Mouse (Mus musculus) hindlimb bud, embryonic 11.5 days (tissue): ENCODE results near the gene Dock2.

Source experiments
- DNase-seq: peaks from one replicate; pipeline ENCODE4 v3.0.0-alpha.2; 2012; ENCODE audit warnings: low read depth, low spot score; ENCODE audit errors: extremely low spot score

Dock2 gene

DNA sequence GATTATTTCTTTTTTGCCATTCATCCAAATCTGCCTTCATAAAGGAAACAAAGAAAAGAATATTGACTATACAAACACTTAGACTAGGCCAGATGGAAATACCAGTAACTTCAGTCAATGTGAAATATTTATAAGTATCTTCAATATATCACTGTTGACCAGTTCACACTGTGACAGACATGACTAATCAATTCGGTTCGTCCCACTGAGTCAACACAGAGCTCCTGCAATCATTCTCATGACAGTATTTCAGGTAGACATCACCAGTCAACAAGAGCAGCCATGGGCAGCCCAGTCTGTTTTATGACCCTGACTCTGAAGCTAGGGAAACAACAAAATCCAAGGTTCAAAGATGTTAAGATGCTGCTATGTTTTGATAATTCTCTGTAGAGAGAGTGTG is 351.7 kb downstream of the Dock2 start:
- DNase-seq, result no peak

DNA sequence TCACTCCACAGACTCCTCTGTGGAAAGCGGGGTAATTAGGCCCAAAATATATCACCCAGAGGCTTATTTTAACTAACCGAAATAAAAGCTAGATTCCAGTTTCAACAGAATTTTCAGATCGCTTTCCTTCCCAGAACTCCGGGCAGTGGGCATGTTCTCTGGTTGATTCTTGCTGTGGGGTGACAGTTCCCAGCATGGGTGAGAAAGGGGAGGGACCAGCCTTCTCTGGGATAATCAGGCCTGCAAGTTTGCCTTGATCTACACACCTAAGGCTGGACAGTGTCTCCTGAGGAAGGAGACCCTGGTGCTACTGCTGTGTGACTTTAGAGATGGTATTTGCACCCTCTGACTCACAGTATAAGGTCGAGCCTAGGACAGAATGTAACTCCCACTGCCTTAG is 352.3 kb downstream of the Dock2 start:
- no peak for DNase-seq

DNA sequence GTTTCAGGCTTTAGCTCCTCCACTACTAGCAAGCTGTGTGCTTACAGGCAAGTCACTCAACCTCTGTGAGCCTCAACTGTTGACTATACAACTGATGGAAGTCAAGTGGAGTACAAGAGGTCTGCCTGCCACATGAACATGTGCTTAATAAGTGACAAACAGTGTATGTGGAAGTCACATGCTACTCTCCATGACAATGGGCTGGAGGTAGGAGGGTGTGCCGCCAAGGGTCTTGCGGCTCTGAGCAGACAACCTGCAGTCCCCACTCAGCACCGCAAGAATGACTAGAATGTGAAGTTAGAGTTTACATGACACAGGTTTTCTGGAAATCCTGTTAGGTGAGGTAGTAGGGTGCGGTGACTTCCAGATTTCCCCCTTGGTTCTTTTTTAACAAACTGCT is 352.8 kb downstream of the Dock2 start:
- DNase-seq, result no peak

DNA sequence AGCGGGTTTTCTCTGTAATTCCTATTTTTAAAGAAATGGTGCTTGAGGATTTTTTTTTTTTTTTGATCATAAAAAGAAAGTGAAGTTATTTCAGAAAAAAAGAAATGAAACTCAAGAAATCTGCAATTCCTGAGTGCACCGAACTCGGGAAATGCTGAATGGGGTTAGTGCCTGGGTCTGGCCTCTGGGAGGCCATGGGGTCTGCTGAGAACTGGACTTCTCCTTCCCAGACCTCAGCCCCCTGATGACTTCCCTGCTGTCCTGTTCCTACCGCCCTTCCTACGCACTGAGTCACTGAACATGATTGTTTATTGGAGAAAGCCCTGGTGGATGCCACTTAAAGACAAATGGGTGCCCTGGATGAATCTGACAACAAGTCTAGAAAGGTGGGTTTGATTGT is 356.5 kb downstream of the Dock2 start:
- no peak for DNase-seq

DNA sequence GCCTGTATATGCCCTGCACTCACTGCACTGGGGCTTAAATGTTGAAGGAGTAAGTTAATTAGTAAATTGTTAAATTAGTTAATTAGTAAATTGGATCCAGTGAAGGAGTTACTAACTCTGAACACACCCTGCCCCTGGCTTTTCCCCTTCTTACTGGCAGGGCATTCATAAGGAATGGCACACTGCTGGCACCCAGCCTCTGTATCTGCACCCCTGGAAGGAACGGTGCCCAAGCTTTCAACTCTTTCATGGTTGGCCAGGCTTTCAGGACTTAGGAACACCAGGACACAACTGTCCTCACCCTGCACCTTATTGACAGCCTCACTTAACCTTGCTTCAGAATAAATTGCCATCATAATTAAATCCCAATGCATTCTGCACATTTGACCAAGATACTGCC is 359.1 kb downstream of the Dock2 start:
- DNase-seq, result no peak

DNA sequence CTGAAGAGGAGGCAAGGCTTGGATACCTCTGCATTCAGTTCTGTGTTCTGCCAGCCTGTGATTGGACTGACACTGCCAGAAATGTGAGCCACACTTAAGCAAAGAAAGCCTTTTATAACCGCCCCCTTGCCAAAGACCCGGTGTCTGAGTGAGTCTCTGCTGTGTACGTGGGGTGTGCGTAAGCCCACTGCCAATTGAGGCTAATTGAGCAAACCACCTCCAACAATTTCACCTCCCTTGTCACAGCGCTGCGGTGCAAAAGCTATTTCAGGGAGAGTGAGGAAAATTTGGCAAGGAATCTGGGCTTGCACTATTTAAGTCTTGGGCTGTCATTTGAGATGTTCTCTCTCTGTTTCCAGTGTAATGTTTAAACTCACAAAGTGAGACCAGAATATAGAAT is 362.6 kb downstream of the Dock2 start:
- DNase-seq, result no peak

DNA sequence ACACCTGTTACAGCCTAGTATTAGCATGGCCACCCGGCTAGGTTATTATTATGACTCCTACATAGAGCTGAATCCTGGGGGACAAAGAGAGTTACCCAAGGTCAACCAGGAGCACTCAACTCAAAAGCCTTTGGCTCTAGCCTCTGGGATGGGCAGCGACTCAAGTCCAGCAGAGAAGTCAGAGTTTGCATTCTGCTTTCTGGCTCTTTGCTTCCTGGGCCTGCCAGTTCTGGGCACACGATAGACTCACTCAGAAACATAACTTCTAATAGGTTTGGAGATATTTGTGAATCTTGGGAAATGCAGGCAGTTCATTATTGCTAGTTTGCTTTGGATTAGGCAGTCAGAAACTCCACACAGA is 367.1 kb downstream of the Dock2 start:
- DNase-seq, result no peak

DNA sequence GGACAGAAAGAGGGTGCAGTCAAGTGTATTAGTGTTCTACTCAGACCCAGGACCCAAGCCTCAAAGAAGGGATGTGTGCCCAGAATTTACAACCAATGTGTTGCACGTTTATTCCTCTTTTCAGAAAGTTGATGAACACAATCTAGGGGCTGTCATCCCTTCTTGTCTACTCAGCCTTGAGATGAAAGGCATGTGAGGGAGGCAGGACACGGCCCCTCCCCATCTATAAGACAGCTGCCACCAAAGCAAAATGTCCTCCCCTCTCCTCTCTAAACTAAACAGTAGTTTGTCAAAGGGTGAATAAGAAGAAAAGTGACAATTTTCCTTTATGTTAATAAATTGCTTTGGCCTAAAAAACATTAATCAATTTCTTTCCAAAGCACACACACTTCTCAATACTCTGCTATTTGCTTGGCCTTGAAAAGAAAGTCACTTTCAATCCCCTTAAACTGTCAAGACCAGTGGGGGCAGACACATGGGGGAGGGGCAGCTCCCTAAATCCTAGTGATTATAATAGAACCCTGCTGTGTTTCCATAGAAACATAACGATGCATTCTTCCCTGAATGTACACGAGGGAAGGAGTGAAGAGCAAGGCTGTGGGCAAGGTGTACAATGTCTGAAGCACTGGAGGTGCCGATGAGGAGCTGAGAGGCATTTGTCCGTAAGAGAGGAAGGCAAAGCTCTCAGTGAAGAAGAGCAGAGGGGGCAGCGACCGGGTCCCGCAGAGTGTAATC is 367.6 kb downstream of the Dock2 start:
- peak; percentile 14 for DNase-seq

DNA sequence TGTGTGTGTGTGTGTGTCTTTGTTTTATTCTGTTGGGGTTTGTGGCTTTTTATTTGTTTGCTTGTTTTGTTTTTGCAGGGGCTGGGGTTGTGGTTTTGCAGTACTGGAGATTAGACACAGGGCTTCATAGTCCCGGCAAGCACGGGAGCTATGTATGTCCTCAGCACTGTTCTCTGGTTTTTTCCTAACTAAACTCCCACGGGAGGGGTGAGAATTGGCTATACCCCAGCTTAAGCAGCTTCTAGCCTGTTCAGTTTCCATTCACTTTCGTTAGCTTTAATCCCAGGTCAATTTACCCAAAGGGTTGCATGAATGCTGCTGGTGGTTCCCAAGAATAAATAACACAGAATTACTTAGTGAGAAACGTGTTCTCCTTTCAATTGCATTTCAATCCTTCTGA is 376.8 kb downstream of the Dock2 start:
- no peak for DNase-seq

DNA sequence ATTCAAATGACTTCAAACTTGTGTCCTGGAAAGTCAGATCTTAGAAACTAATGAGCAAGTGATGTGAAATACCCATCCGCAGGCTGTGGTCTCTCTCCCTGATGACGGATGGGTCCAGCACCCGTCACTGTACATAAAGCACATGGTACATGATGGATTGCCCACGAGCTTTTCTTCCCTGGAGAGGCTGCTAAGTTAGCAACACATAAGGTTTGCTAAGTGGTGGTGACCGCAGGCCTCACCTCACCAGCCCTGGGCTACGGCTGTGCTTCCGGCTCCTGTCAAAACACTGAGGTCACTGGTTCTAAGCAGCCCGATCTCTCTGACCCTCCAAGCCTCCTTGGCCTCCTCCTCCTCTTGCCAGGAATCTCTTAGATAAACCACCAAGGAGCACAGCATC is 377.4 kb downstream of the Dock2 start:
- DNase-seq, result no peak

DNA sequence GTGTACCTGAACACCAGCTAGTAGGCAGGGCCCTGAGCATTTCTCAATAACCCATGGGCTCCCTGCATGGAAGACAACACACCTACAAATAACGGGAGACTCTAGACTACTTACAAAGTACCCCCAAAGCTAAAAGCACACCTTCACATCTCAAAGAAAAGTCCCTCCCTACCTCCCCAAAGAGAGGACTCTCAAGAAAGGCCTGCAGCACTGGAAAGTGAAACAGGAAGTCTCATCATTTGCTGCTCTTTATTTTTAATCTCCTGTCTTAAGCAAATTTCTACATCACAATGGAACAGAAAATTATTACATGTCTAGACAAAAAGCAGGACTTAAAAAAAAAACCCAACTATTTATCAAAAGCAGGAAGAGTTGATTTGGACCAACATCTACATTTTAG is 378.4 kb downstream of the Dock2 start:
- DNase-seq, result no peak

DNA sequence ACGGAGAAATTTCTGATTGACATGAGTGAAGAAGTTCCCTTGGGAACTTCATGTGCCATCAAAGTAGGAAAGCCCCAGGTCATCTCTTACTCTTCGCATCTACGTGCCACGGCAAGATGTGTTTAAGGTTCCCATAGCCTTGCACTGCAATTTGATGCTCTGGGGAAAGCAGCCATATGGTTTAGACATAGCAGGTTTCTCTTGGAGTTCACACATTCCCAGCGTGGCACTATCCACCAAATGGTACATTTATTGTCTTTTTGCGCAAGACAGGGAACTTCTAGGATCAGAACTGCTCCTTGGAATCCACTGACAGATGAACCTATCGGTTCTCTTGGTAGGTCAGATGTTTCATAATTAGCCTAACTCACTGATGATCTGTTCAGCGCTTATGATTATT is 382.3 kb downstream of the Dock2 start:
- no peak for DNase-seq

DNA sequence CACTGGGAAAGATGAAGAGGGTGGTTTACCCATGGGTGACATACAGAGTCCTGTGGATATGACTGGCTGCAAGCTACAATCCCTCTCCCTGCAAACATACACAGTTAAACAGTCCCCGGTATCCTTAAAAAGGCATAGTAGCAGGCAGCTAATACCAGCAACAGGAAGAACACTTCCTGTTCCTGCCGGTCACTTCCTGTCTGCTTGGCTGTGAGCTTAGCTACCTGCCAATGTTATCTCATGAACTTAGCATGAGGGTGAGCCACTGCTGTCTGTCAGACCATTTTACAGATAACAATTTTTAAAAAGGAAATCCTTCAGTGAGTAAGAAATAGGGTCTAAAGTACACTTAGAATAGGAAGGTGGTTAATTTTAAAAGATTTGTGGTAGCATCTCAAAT is 385.1 kb downstream of the Dock2 start:
- no peak for DNase-seq

DNA sequence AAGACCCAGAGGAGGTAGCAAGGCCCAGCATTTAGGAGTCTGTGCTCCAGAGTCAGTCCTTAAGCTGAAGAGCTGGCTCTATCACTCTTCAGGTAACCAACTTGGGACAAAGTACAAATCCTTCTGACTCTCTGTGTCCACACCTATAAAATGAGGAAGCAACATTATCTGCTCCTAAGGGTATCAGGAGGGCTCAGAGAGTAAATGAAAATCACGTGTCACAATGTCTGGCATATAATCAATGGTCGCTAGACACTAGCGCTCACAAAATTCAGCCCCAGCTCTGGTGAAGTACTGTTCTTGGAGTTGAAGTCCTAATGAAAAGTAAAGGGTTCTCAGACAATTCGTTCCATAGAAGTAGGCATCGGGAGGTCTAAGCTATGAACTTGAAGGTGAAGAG is 386.0 kb downstream of the Dock2 start:
- DNase-seq, result no peak

DNA sequence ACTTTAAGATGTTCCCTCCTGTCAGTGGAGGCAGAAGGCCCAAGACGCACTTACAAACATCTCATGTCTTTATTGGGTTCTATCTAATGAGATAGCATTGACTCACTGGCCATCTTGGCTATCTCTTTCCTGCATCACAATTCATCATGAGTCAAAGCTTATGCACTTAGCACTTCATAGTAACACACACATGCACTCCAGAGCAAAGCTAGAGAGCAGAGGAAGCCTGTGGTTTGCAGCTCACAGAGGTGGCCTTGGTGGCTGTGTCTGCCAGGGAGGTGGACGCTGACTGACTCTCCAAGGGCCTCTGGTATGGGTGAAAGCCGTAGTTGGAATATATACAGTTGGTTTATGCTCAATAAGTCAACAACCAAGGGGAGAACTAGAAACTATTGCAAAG is 387.9 kb downstream of the Dock2 start:
- no peak for DNase-seq

DNA sequence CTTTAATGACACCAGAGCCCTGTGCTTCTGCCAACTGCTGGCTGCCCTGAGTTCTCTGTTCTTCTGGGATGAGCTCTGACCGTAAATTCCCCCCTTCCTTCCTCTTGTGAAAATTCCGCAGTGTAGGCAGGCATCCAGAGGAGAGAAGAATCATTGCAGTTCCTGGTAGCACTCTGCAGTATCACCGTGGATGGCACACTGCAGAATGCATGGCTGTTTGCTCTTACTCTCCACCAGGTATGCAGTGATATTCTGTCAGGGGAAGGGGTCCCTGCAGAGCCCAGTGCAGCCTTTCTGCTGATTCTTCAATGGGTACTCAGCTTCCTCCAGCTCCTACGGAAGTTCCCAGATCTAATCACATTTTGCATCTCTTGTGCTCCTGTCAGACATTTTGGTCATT is 391.6 kb downstream of the Dock2 start:
- DNase-seq, result no peak

DNA sequence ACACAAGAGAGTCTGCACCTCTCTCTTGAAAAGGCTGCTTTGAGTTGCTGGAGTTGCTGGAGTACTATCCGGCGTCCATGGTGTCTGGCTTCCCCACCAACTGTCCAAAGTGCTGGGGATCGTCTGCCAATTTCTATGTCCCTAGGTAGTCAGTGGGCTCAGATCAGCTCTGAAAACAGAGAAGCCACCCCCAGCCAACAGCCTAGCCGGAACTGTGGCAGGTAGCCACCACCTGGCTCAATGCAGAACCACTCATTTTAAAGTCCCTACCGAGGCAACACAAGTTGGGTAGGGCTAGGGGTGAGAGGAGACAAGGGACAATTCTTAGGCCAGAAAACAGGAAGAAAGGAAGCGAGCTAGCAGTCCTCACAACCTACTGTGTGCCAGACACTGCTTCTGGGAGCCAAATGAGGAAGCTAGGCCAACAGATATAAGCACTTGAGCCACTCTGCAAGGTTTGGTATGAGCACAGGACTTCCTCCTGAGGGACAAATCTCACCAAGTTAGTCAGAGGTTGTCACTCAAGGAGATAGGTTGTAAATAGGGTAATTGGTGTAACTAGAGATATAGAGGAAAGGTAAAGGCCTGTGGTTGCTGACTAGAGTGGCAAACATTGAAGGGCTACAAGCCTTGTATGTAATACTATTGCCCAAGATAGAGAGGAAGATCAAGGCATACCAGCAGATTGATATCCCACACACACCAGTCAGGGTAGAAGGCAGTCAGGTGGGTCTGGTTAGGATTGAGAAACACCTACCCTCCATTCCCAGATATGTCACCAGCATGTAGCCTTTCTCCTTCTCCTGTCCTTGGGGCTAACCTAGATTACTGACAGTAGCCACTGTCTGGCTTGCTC is 394.2 kb downstream of the Dock2 start:
- DNase-seq, result no peak

DNA sequence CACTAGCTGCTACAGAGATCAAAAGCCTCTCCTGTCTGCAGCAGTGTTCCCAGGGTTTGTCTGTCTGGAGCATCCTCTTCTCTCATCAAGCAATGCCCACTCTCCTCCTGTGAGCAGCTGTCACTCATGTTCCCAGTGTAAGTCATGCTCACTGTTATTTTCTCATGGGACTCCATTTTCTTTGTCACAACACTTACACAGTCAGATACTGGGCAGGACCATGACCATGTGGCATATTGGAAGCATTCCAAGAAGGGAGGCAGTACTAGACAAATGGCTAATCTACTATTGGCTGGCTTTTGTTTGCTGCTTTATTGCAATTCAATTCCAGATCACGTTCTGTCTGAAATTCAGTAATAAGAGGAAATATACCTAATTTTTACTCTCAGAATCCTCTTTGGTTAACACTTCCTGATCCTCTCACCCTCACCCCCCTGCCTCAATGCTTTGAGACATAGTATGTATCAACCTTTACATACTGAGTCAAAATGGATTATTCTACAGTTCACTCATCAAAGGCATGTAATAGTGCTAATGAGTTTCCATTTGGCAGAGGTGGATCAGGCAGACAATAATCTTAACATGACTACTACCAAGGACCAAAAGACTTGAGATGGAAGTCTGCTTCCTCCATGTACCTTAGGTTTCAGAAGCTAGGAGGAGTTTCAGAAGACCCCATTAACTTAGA is 398.5 kb downstream of the Dock2 start:
- DNase-seq, result no peak

DNA sequence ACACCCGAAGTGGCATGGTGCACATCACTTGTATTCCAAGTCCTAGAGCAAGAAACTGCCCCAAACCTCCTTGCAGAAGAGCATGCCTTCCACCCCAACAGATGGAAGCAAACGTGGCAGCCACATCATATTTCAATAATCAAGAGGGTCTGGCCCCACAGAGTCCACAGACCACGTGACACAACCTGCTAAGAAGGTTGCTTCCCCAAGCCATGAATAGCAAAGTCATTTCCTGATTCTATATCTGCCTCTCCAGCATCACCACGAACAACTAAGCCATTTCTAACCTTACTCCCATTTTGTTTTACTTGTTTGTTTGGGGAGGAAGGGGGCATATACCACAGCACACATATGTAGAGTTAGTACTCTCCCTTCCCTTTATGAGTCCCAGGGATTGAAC is 399.5 kb downstream of the Dock2 start:
- no peak for DNase-seq

DNA sequence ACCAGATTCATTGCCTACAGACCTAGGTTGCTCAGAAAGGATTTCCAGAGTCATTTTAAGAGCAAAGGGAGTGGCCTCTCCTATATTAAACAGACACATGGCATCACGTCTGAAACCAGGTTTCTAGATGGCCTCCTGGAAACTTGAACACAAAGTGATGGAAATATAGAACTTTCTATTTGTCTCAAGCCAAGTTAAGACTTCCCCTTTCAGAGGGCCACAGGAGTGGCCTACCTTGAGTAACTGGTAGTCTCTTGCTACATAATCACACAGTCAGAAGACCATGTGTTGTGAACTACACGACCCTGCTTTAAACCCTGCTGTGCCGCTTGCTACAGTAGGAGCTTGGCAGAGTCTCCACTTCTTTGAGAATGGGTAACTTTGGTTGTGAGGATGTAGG is 400.2 kb downstream of the Dock2 start:
- DNase-seq, result no peak

DNA sequence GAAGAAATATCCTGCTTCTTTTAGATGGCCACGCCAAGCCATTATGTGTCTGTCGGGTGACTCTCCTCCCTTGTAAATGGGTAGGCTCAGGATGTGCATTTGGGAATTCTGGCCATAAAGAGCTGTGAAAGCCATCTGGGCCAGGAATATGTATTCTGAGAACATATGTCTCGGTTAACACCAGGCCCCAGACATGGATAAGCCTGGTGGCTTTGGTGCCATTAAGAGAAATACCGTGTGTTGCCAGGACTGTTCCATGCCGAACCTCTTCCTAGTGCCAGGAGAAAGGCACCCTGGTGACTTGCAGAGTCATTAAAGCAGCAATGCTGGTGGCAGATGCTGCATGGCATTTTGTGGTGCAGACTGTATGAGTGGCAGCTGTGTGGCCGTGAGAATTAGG is 406.0 kb downstream of the Dock2 start:
- no peak for DNase-seq

DNA sequence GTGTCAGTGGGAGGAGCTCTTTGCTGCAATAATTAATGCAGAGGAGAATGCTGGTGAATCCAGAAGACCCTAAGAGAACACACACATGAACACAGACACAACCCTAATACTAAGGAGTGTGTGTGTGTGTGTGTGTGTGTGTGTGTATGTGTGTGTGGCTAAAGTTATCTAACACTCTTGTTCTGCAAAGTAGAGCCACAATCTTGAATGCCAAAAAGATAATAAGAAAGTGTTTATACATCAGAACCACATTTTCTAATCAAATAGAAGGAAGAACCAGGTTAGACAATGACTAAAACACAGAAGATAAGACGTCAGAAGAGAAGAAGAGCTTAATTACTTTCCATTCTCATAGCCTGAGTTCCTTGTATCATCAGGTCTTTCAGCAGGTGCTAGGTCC is 408.1 kb downstream of the Dock2 start:
- no peak for DNase-seq
